Mouse (Mus musculus): ENCODE data around the gene Arid1a. TPM values are rescaled to one million over a fixed set of nuclear protein-coding genes. Genes with fewer than 3 reads are reported as not detected.

Arid1a gene
- polyA plus RNA-seq, 1 experiment from 2014 or later: 7.6 TPM

GRCm38 (mm10) chr4:133632483-133633327 lies 123.9 kb downstream of the Arid1a start:
- peak; percentile 68 for ATAC-seq (ENCODE audit: low read depth)
- peak overlapping the region; percentile 68 for H3K27ac ChIP-seq (ENCODE audit: low read length)

GRCm38 (mm10) chr4:133631769-133632411 lies 124.7 kb downstream of the Arid1a start:
- peak overlapping the region; percentile 95 for H3K4me2 ChIP-seq (ENCODE audit: low read depth, low read length)
- H3K9ac ChIP-seq (ENCODE audit: low read depth, low read length): peak overlapping the region; percentile 91
- H3K27me3 ChIP-seq (ENCODE audit: control insufficient read depth, insufficient read depth, low read depth, low read length): no peaks in the 10 kb centered on the region
- H3K9me3 ChIP-seq (replicated peaks; ENCODE audit: control insufficient read depth, low read length): no peaks in the 10 kb centered on the region
- H3K4me3 ChIP-seq (ENCODE audit: low read depth, low read length): peak overlapping the region; percentile 81
- H3K27ac ChIP-seq (ENCODE audit: low read length): no peak overlapping the region
- no peaks in the 10 kb centered on the region for H3K36me3 ChIP-seq (ENCODE audit: control insufficient read depth, insufficient read depth)
- peaks cover 21% of the 10 kb centered on the region for H3K4me1 ChIP-seq (ENCODE audit: control insufficient read depth, low read depth, low read length)
- WGBS (ENCODE audit: insufficient replicate concordance): 48% methylated on average over 9 of the region's 9 CpGs
- no peak for ATAC-seq (ENCODE audit: low read depth)

More at GRCm38 (mm10) chr4:133632483-133633327, 123.9 kb downstream of the Arid1a start:
- no peaks in the 10 kb centered on the region for H3K36me3 ChIP-seq (ENCODE audit: control insufficient read depth, insufficient read depth)
- peak overlapping the region; percentile 95 for H3K4me2 ChIP-seq (ENCODE audit: low read depth, low read length)
- peaks cover 21% of the 10 kb centered on the region for H3K4me1 ChIP-seq (ENCODE audit: control insufficient read depth, low read depth, low read length)
- peak overlapping the region; percentile 91 for H3K9ac ChIP-seq (ENCODE audit: low read depth, low read length)
- 3% methylated on average over 62 of the region's 69 CpGs for WGBS (ENCODE audit: insufficient replicate concordance)
- no peaks in the 10 kb centered on the region for H3K9me3 ChIP-seq (replicated peaks; ENCODE audit: control insufficient read depth, low read length)
- H3K4me3 ChIP-seq (ENCODE audit: low read depth, low read length): peak overlapping the region; percentile 81
- H3K27me3 ChIP-seq (ENCODE audit: control insufficient read depth, insufficient read depth, low read depth, low read length): no peaks in the 10 kb centered on the region

GRCm38 (mm10) chr4:133631071-133631768 lies 125.3 kb downstream of the Arid1a start:
- Histone ChIP-seq H3K9ac (ENCODE audit: low read depth, low read length) (no peak overlapping the region), H3K27ac (ENCODE audit: low read length) (0 out of 2 replicates have a peak overlapping the region, but pooled peaks have one; percentile 11), H3K27me3 (ENCODE audit: control insufficient read depth, insufficient read depth, low read depth, low read length) (no peaks in the 10 kb centered on the region), H3K4me3 (ENCODE audit: low read depth, low read length) (peak overlapping the region; percentile 11), H3K4me2 (ENCODE audit: low read depth, low read length) (peak overlapping the region; percentile 95), H3K4me1 (ENCODE audit: control insufficient read depth, low read depth, low read length) (peaks cover 23% of the 10 kb centered on the region), H3K36me3 (ENCODE audit: control insufficient read depth, insufficient read depth) (no peaks in the 10 kb centered on the region), H3K9me3 (replicated peaks; ENCODE audit: control insufficient read depth, low read length) (no peaks in the 10 kb centered on the region)
- WGBS (ENCODE audit: insufficient replicate concordance): 63% methylated on average over 14 of the region's 14 CpGs
- no peak for ATAC-seq (ENCODE audit: low read depth)

GRCm38 (mm10) chr4:133630326-133630920 lies 126.1 kb downstream of the Arid1a start:
- Histone ChIP-seq H3K27ac (ENCODE audit: low read length) (0 out of 2 replicates have a peak overlapping the region, but pooled peaks have one; percentile 11), H3K27me3 (ENCODE audit: control insufficient read depth, insufficient read depth, low read depth, low read length) (no peaks in the 10 kb centered on the region), H3K4me2 (ENCODE audit: low read depth, low read length) (no peak overlapping the region), H3K4me3 (ENCODE audit: low read depth, low read length) (no peak overlapping the region), H3K36me3 (ENCODE audit: control insufficient read depth, insufficient read depth) (no peaks in the 10 kb centered on the region), H3K9me3 (replicated peaks; ENCODE audit: control insufficient read depth, low read length) (no peaks in the 10 kb centered on the region), H3K9ac (ENCODE audit: low read depth, low read length) (no peak overlapping the region), H3K4me1 (ENCODE audit: control insufficient read depth, low read depth, low read length) (peaks cover 30% of the 10 kb centered on the region)
- 73% methylated on average over 8 of the region's 8 CpGs for WGBS (ENCODE audit: insufficient replicate concordance)
- ATAC-seq (ENCODE audit: low read depth): no peak

- Histone ChIP-seq H3K27ac (ENCODE audit: low read length) (no peak overlapping the region), H3K36me3 (ENCODE audit: control insufficient read depth, insufficient read depth) (no peaks in the 10 kb centered on the region), H3K27me3 (ENCODE audit: control insufficient read depth, insufficient read depth, low read depth, low read length) (no peaks in the 10 kb centered on the region), H3K4me2 (ENCODE audit: low read depth, low read length) (no peak overlapping the region), H3K9me3 (replicated peaks; ENCODE audit: control insufficient read depth, low read length) (no peaks in the 10 kb centered on the region), H3K4me3 (ENCODE audit: low read depth, low read length) (no peak overlapping the region), H3K4me1 (ENCODE audit: control insufficient read depth, low read depth, low read length) (peaks cover 42% of the 10 kb centered on the region), H3K9ac (ENCODE audit: low read depth, low read length) (no peak overlapping the region)
- ATAC-seq (ENCODE audit: low read depth): no peak
- 54% methylated on average over 7 of the region's 7 CpGs for WGBS (ENCODE audit: insufficient replicate concordance)
Measured at GRCm38 (mm10) chr4:133629191-133629590, 127.4 kb downstream of the Arid1a start.

Small RNA genes lying within 50 kb of the gene (microRNA-seq; reads per million reads assigned to microRNA genes)
- not detected for gene Mir7227

Other genes starting within 250 kb of the Arid1a start
- 1.4 and 2.6 TPM in 2 replicates for gene Kdf1, start 237.8 kb downstream of the Arid1a start, polyA plus RNA-seq (2015; fragmentation: Nextera tagmentation; extraction: Ambion mirVana)
- gene Nudc, start 210.8 kb downstream of the Arid1a start, polyA plus RNA-seq (2015; fragmentation: Nextera tagmentation; extraction: Ambion mirVana): 93.7 and 98.3 TPM in 2 replicates
- gene Nr0b2, start 203.4 kb downstream of the Arid1a start, polyA plus RNA-seq (2015; fragmentation: Nextera tagmentation; extraction: Ambion mirVana): 0.49 and 0.90 TPM in 2 replicates
- gene Gpatch3, start 182.0 kb downstream of the Arid1a start, polyA plus RNA-seq (2015; fragmentation: Nextera tagmentation; extraction: Ambion mirVana): 2.9 and 3.2 TPM in 2 replicates
- 6.5 and 8.6 TPM in 2 replicates for gene Gpn2, start 172.4 kb downstream of the Arid1a start, polyA plus RNA-seq (2015; fragmentation: Nextera tagmentation; extraction: Ambion mirVana)
- 0.27 and 0.61 TPM in 2 replicates for gene Sfn, start 154.6 kb downstream of the Arid1a start, polyA plus RNA-seq (2015; fragmentation: Nextera tagmentation; extraction: Ambion mirVana)
- 0.79 and 1.1 TPM in 2 replicates for gene Zdhhc18, start 106.6 kb downstream of the Arid1a start, polyA plus RNA-seq (2015; fragmentation: Nextera tagmentation; extraction: Ambion mirVana)
- gene Pigv, start 84.1 kb downstream of the Arid1a start, polyA plus RNA-seq (2015; fragmentation: Nextera tagmentation; extraction: Ambion mirVana): 6.0 and 6.7 TPM in 2 replicates
- gene Rps6ka1, start 131.0 kb upstream of the Arid1a start, polyA plus RNA-seq (2015; fragmentation: Nextera tagmentation; extraction: Ambion mirVana): 69.9 and 79.4 TPM in 2 replicates
- 517 and 560 TPM in 2 replicates for gene Hmgn2, start 211.9 kb upstream of the Arid1a start, polyA plus RNA-seq (2015; fragmentation: Nextera tagmentation; extraction: Ambion mirVana)
- 17.4 and 20.2 TPM in 2 replicates for gene Dhdds, start 244.1 kb upstream of the Arid1a start, polyA plus RNA-seq (2015; fragmentation: Nextera tagmentation; extraction: Ambion mirVana)

Data from liver, embryonic 16.5 days (tissue).